Mouse (Mus musculus) erythroblast, embryonic 14.5 days (primary cell): ENCODE measurements around the gene Tll1.

Source experiments
- GATA1 ChIP-seq: IDR thresholded peaks from 2 replicates; pipeline ENCODE4 v1.6.1; 2012; ENCODE audit warnings: low read length, inconsistent platforms, mixed read lengths
- TAL1 ChIP-seq: IDR thresholded peaks from 3 replicates; pipeline ENCODE4 v1.6.1; 2012; ENCODE audit warnings: low read length, inconsistent platforms, mixed read lengths

DNA sequence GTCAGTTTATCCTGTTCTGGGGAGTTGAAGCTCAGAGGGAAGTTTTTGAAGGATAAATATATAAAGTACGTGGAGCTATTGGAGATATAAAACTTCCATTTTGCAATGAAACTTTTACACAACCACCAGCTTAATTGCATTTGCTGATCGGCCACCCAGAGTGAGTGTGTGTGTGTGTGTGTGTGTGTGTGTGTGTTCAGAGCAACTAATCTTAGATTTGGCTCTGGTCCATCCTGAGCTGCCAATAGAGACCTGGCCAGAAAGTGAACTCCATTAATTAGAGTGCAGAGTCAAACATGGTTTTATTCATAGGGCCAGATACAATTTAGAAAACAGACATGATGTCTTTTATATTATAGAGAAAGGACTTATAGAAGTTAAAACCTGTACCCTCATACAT lies 32.6 kb upstream of the Tll1 start:
- TF ChIP-seq GATA1 (no peak), TAL1 (no peak)
